Mouse (Mus musculus): ENCODE results near the gene Dtnb. TPM values are rescaled to one million over a fixed set of nuclear protein-coding genes. Genes with fewer than 3 reads are reported as not detected.

Gene Dtnb
- polyA plus RNA-seq, 1 experiment from 2014 or later = 36.0 TPM

- Histone ChIP-seq H3K27me3 (ENCODE audit: control insufficient read depth, insufficient read depth, low read length) (no peaks in the 10 kb centered on the region), H3K4me2 (replicated peaks; ENCODE audit: low read depth, low read length) (no peak overlapping the region), H3K4me1 (replicated peaks; ENCODE audit: control insufficient read depth, insufficient read depth, low read length) (no peaks in the 10 kb centered on the region), H3K9me3 (ENCODE audit: control insufficient read depth, low read length) (no peaks in the 10 kb centered on the region), H3K4me3 (ENCODE audit: low read depth, low read length) (no peak overlapping the region), H3K9ac (ENCODE audit: low read depth, low read length) (no peak overlapping the region), H3K27ac (ENCODE audit: low read depth, low read length) (no peak overlapping the region), H3K36me3 (ENCODE audit: control insufficient read depth, insufficient read depth, low read length) (no peaks in the 10 kb centered on the region)
- ATAC-seq (ENCODE audit: low FRiP score) (no peak), DNase-seq (ENCODE audit: low spot score) (no peak)
- 83% methylated on average over 5 of the region's 5 CpGs for WGBS
Observed at GRCm38 (mm10) chr12:3824906-3825713, 252.9 kb downstream of the Dtnb start.

GRCm38 (mm10) chr12:3825714-3826080, 253.5 kb downstream of the Dtnb start:
- Histone ChIP-seq H3K27me3 (ENCODE audit: control insufficient read depth, insufficient read depth, low read length) (no peaks in the 10 kb centered on the region), H3K36me3 (ENCODE audit: control insufficient read depth, insufficient read depth, low read length) (no peaks in the 10 kb centered on the region), H3K9ac (ENCODE audit: low read depth, low read length) (no peak overlapping the region), H3K4me3 (ENCODE audit: low read depth, low read length) (no peak overlapping the region), H3K27ac (ENCODE audit: low read depth, low read length) (no peak overlapping the region), H3K4me1 (replicated peaks; ENCODE audit: control insufficient read depth, insufficient read depth, low read length) (no peaks in the 10 kb centered on the region), H3K9me3 (ENCODE audit: control insufficient read depth, low read length) (no peaks in the 10 kb centered on the region), H3K4me2 (replicated peaks; ENCODE audit: low read depth, low read length) (no peak overlapping the region)
- ATAC-seq (ENCODE audit: low FRiP score) = no peak
- 50% methylated on average over 12 of the region's 12 CpGs for WGBS
- no peak for DNase-seq (ENCODE audit: low spot score)

GRCm38 (mm10) chr12:3827771-3828170, 255.6 kb downstream of the Dtnb start:
- no peaks in the 10 kb centered on the region for H3K36me3 ChIP-seq (ENCODE audit: control insufficient read depth, insufficient read depth, low read length)
- H3K4me2 ChIP-seq (replicated peaks; ENCODE audit: low read depth, low read length) = no peak overlapping the region
- ATAC-seq (ENCODE audit: low FRiP score) = no peak
- no peaks in the 10 kb centered on the region for H3K9me3 ChIP-seq (ENCODE audit: control insufficient read depth, low read length)
- DNase-seq (ENCODE audit: low spot score) = no peak
- H3K4me1 ChIP-seq (replicated peaks; ENCODE audit: control insufficient read depth, insufficient read depth, low read length) = no peaks in the 10 kb centered on the region
- H3K4me3 ChIP-seq (ENCODE audit: low read depth, low read length) = no peak overlapping the region
- WGBS = 92% methylated on average over 5 of the region's 5 CpGs
- H3K9ac ChIP-seq (ENCODE audit: low read depth, low read length) = no peak overlapping the region
- no peak overlapping the region for H3K27ac ChIP-seq (ENCODE audit: low read depth, low read length)
- no peaks in the 10 kb centered on the region for H3K27me3 ChIP-seq (ENCODE audit: control insufficient read depth, insufficient read depth, low read length)

Other genes starting within 250 kb of the Dtnb start
- gene Kif3c, start 207.2 kb upstream of the Dtnb start, polyA plus RNA-seq (2014; fragmentation: Nextera tagmentation; extraction: Ambion mirVana) = 23.4 and 28.3 TPM in 2 replicates
- 13.2 and 21.3 TPM in 2 replicates for gene Asxl2, start 145.5 kb upstream of the Dtnb start, polyA plus RNA-seq (2014; fragmentation: Nextera tagmentation; extraction: Ambion mirVana)
- gene Dnmt3a, start 233.6 kb downstream of the Dtnb start, polyA plus RNA-seq (2014; fragmentation: Nextera tagmentation; extraction: Ambion mirVana) = 68.6 and 75.5 TPM in 2 replicates

Measured in hindbrain, embryonic 11.5 days (tissue).